Mouse (Mus musculus): ENCODE measurements around the gene Teddm3. TPM values are rescaled to one million over a fixed set of nuclear protein-coding genes. Genes with fewer than 3 reads are reported as not detected.

Gene Teddm3
- 0.06 TPM in 1 of 2 replicates, not detected in the other for polyA plus RNA-seq (2012; rRNA removed)

GRCm38 (mm10) chr16:21153900-21154299 lies at the start of gene Teddm3:
TSS of gene Teddm3 (minus strand) at chr16:21154000.

Other genes with a start within 250 kb of the Teddm3 start
- 16.8 and 27.6 TPM in 2 replicates for gene Ephb3, start 50.8 kb upstream of the Teddm3 start, polyA plus RNA-seq (2012; rRNA removed)

Measured in central nervous system, embryonic 14 days (tissue).